Mouse (Mus musculus) midbrain, embryonic 11.5 days (tissue): ENCODE measurements at regions not wholly inside any gene's neighbourhood (a gene's known extent, or its start where the extent isn't known, plus 50 kb on each side); places are given as distances from the start of the nearest gene placed in this dataset.
A peak's percentile ranks its signal among the peaks of the same experiment; 100 is the strongest.

Experiments
- ATAC-seq: fragments of 200-750 bp; cut with Nextera tagmentation; 2 replicates; pipeline ENCODE4 v1.8.0; 2017; ENCODE audit warnings: moderate TSS enrichment, moderate library complexity; ENCODE audit not compliant: low FRiP score
- DNase-seq: peaks from one replicate; pipeline ENCODE4 v3.0.0; 2015; ENCODE audit warnings: low spot score; ENCODE audit errors: missing footprints
- H3K27ac ChIP-seq: fragments of 300-500 bp; sonication (generic); 2 replicates; pipeline ENCODE4 v1.5.1; 2014; ENCODE audit warnings: low read depth, low read length
- H3K27me3 ChIP-seq: fragments of 300-500 bp; sonication (generic); 2 replicates; pipeline ENCODE4 v1.6.1; 2014; ENCODE audit warnings: mild to moderate bottlenecking, low read length, moderate library complexity, mixed read lengths; ENCODE audit not compliant: control insufficient read depth, insufficient read depth
- H3K36me3 ChIP-seq: fragments of 300-500 bp; sonication (generic); 2 replicates; pipeline ENCODE4 v1.6.1; 2014; ENCODE audit warnings: mild to moderate bottlenecking, low read length, moderate library complexity, mixed read lengths; ENCODE audit not compliant: control insufficient read depth, insufficient read depth
- H3K4me1 ChIP-seq: fragments of 300-500 bp; sonication (generic); 2 replicates; pipeline ENCODE4 v1.6.1; 2014; ENCODE audit warnings: low read length; ENCODE audit not compliant: control insufficient read depth, insufficient read depth
- H3K4me2 ChIP-seq: fragments of 300-500 bp; sonication (generic); 2 replicates; pipeline ENCODE4 v1.6.1; 2014; ENCODE audit warnings: mild to moderate bottlenecking, moderate library complexity
- H3K4me3 ChIP-seq: fragments of 300-500 bp; sonication (generic); 2 replicates; pipeline ENCODE4 v1.5.1; 2014; ENCODE audit warnings: low read depth, low read length
- H3K9ac ChIP-seq: fragments of 300-500 bp; sonication (generic); 2 replicates; pipeline ENCODE4 v1.6.1; 2014; ENCODE audit warnings: low read length
- H3K9me3 ChIP-seq: fragments of 300-500 bp; sonication (generic); 2 replicates; pipeline ENCODE4 v1.6.1; 2016; ENCODE audit warnings: low read length; ENCODE audit not compliant: control insufficient read depth
- WGBS: fragments of 180-500 bp; shearing (Covaris S2); extraction: QIAGEN DNeasy Blood & Tissue Kit; methylation state at CpG from one replicate; pipeline ENCODE4 v1.1.7; 2014; 5-methylcytosine and 5-hydroxymethylcytosine counted together

GRCm38 (mm10) chr12:73409481-73410085 lies 123.0 kb downstream of the Slc38a6 start:
- Histone ChIP-seq H3K9me3 (no peaks in the 10 kb centered on the region), H3K4me2 (no peak overlapping the region), H3K4me3 (no peak overlapping the region), H3K27me3 (no peaks in the 10 kb centered on the region), H3K9ac (no peak overlapping the region), H3K27ac (no peak overlapping the region), H3K4me1 (no peaks in the 10 kb centered on the region), H3K36me3 (no peaks in the 10 kb centered on the region)
- 91% methylated on average over 4 of the region's 4 CpGs for WGBS
- no peak for DNase-seq
- ATAC-seq = no peak

GRCm38 (mm10) chr12:73408614-73409013 lies 122.0 kb downstream of the Slc38a6 start:
- WGBS = 79% methylated on average over 7 of the region's 7 CpGs
- peak; percentile 47 for DNase-seq

DNA sequence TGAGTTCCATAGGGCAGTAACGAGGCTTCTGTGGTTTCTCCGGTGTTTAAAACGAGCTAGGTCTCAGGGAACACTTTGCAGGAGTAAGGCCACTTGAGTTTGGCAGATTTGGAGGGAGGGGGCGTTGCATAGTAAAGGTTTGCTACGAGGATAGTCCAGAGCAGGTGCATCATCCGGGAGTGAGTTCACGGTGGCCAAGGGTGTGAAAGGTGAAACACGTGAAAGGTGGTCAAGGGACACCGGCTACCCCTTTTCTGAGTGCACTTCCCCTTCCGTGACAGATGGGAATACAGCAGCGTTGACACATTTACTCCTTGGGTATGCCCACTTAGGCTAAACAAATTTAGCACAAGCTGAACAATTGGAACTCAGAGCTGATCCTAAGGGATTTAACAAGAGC lies 121.6 kb downstream of the Slc38a6 start:
- Histone ChIP-seq H3K27me3 (no peaks in the 10 kb centered on the region), H3K4me3 (no peak overlapping the region), H3K36me3 (no peaks in the 10 kb centered on the region), H3K27ac (no peak overlapping the region), H3K9me3 (no peaks in the 10 kb centered on the region), H3K4me1 (no peaks in the 10 kb centered on the region), H3K4me2 (no peak overlapping the region), H3K9ac (no peak overlapping the region)
- ATAC-seq (no peak), DNase-seq (no peak)
- 88% methylated on average over 11 of the region's 11 CpGs for WGBS

More at GRCm38 (mm10) chr12:73408614-73409013, 122.0 kb downstream of the Slc38a6 start:
- Histone ChIP-seq H3K27ac (no peak overlapping the region), H3K9me3 (no peaks in the 10 kb centered on the region), H3K9ac (no peak overlapping the region), H3K27me3 (no peaks in the 10 kb centered on the region), H3K4me1 (no peaks in the 10 kb centered on the region), H3K4me2 (no peak overlapping the region), H3K36me3 (no peaks in the 10 kb centered on the region), H3K4me3 (no peak overlapping the region)
- ATAC-seq = no peak

GRCm38 (mm10) chr12:73406556-73407087 lies 120.0 kb downstream of the Slc38a6 start:
- H3K4me2 ChIP-seq = no peak overlapping the region
- ATAC-seq (no peak), DNase-seq (peak; percentile 68)
- 91% methylated on average over 8 of the region's 8 CpGs for WGBS
- no peak overlapping the region for H3K27ac ChIP-seq
- no peaks in the 10 kb centered on the region for H3K9me3 ChIP-seq
- H3K36me3 ChIP-seq = no peaks in the 10 kb centered on the region
- H3K9ac ChIP-seq = no peak overlapping the region
- no peaks in the 10 kb centered on the region for H3K27me3 ChIP-seq
- no peak overlapping the region for H3K4me3 ChIP-seq
- H3K4me1 ChIP-seq = no peaks in the 10 kb centered on the region

DNA sequence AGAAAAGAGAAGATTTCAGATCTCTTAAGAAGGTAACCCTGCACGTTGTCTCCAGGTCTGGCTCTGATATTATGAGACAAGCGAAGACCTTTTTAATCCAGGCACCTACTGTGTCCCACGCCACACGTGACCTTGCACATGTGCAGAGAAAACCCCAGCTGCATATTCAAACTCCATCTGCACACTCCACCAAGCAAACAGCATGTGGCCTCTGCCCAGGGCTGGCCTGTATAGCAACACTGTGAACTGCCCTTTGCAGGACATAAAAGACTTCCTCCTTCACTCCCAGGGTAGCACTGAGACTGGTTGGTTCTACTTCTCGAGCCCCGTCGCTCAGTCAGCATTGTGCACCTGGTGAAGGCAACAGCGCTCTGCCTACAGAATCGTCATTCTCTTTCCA lies 119.0 kb downstream of the Slc38a6 start:
- H3K4me2 ChIP-seq = no peak overlapping the region
- H3K9me3 ChIP-seq = no peaks in the 10 kb centered on the region
- no peak overlapping the region for H3K4me3 ChIP-seq
- H3K27me3 ChIP-seq = no peaks in the 10 kb centered on the region
- H3K9ac ChIP-seq = no peak overlapping the region
- ATAC-seq = no peak
- WGBS = 67% methylated on average over 9 of the region's 9 CpGs
- no peaks in the 10 kb centered on the region for H3K36me3 ChIP-seq
- no peaks in the 10 kb centered on the region for H3K4me1 ChIP-seq
- H3K27ac ChIP-seq = no peak overlapping the region
- no peak for DNase-seq

DNA sequence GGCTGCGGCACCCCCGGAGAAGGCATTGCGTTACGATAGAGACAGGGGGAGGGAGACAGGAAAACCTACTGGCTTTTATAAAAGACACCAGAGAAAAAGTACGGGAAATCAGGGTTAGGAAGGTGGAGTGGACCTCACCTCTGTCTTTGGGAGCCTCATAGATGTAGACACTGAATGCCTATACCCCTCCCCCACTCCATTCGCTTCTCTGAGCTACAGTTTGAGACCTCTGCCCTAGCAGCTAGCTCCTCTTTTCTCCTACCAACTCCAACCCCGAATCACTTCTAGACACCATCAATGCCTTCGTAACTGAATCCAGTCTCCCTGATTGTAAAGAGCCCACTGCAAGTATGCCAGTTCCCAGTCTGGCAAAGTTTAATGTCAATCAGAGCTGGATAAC lies 118.5 kb downstream of the Slc38a6 start:
- H3K27me3 ChIP-seq = no peaks in the 10 kb centered on the region
- H3K4me3 ChIP-seq = no peak overlapping the region
- 91% methylated on average over 8 of the region's 8 CpGs for WGBS
- H3K9me3 ChIP-seq = no peaks in the 10 kb centered on the region
- no peak overlapping the region for H3K27ac ChIP-seq
- peak; percentile 84 for DNase-seq
- H3K36me3 ChIP-seq = no peaks in the 10 kb centered on the region
- no peak overlapping the region for H3K4me2 ChIP-seq
- no peak overlapping the region for H3K9ac ChIP-seq
- no peaks in the 10 kb centered on the region for H3K4me1 ChIP-seq
- ATAC-seq = no peak

DNA sequence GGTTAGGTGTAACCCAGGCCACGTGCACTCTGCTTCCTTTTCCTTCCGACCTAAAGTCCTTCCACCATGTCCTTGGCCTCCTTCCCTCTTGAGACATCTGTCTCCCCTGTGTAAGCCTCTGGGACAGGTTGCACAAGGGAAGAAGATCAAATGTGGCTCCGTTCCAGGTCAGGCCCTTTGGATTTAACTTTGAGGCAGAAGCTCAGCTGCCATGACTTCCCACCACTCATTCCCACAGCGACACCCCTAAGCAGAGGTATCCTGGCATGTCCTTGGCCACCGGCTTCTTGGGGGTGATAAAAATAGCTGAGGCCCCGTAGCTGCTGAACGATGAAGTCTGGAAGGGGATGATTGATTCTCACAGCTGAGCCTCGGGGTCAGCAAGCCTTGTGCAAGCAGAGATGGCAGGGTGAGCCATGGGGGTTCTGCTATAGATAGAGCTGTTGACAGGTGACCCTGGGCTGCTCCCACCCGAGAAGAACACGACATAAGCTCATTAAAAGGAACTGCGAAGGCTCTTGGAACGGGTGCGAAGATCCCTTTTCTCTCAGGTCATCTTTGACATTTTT lies 117.4 kb downstream of the Slc38a6 start:
- Histone ChIP-seq H3K4me3 (no peak overlapping the region), H3K36me3 (no peaks in the 10 kb centered on the region), H3K27me3 (no peaks in the 10 kb centered on the region), H3K4me1 (no peaks in the 10 kb centered on the region), H3K27ac (no peak overlapping the region), H3K9ac (no peak overlapping the region), H3K9me3 (no peaks in the 10 kb centered on the region), H3K4me2 (no peak overlapping the region)
- DNase-seq (no peak), ATAC-seq (no peak)
- WGBS = 74% methylated on average over 13 of the region's 13 CpGs
